ENCODE assay signal across 27 mouse cellular contexts in genomic region chr13:75859264-75859844, GRCm38 (mm10). TPM values are rescaled to one million over a fixed set of nuclear protein-coding genes. Genes with fewer than 3 reads are reported as not detected.
DNase-seq lines count a peak whose midpoint lies in the region; ATAC-seq and TF ChIP-seq lines count a peak whose summit lies in the region.
"Had no signal": no experiment of that assay in that cellular context is flagged by ENCODE, and none has a peak within 500 bp of the region (broad histone marks: within the 10 kb centered on the region; RNA-seq: fewer than 3 reads in every experiment).

No protein-coding gene starts in this region.

- peak overlapping the region; percentile 68 for H3K27ac ChIP-seq in intestine, postnatal 0 days (ENCODE audit: low read depth, low read length)
- H3K27ac ChIP-seq in intestine, embryonic 15.5 days = no peak overlapping the region
- no peak overlapping the region for H3K27ac ChIP-seq in liver, adult 2 months (replicated peaks; ENCODE audit: insufficient read depth, low read depth, low read length)
- H3K27ac ChIP-seq in liver, embryonic 12.5 days = no peak overlapping the region
- no peak overlapping the region for H3K27ac ChIP-seq in stomach, postnatal 0 days (replicated peaks)
- no peak overlapping the region for H3K27ac ChIP-seq in hindbrain, embryonic 11.5 days (ENCODE audit: low read depth, low read length)
- H3K27ac ChIP-seq: embryonic facial prominence, embryonic 13.5 days; embryonic facial prominence, embryonic 15.5 days; forebrain, embryonic 10.5 days; forebrain, embryonic 12.5 days had no signal

- no peak overlapping the region for H3K9ac ChIP-seq in intestine, postnatal 0 days (ENCODE audit: low read depth, low read length)
- no peak overlapping the region for H3K9ac ChIP-seq in intestine, embryonic 15.5 days
- no peak overlapping the region for H3K9ac ChIP-seq in liver, adult 2 months (ENCODE audit: low read depth, low read length)
- no peak overlapping the region for H3K9ac ChIP-seq in liver, embryonic 12.5 days
- no peak overlapping the region for H3K9ac ChIP-seq in stomach, postnatal 0 days (ENCODE audit: low read length)
- no peak overlapping the region for H3K9ac ChIP-seq in hindbrain, embryonic 11.5 days (ENCODE audit: low read depth, low read length)
- H3K9ac ChIP-seq: embryonic facial prominence, embryonic 13.5 days; embryonic facial prominence, embryonic 15.5 days; forebrain, embryonic 12.5 days; forebrain, postnatal 0 days had no signal

- no peaks in the 10 kb centered on the region for H3K4me1 ChIP-seq in intestine, postnatal 0 days (replicated peaks; ENCODE audit: control insufficient read depth, insufficient read depth, low read length)
- no peaks in the 10 kb centered on the region for H3K4me1 ChIP-seq in intestine, embryonic 15.5 days (replicated peaks)
- no peaks in the 10 kb centered on the region for H3K4me1 ChIP-seq in liver, adult 2 months (ENCODE audit: control insufficient read depth, insufficient read depth, low read length)
- H3K4me1 ChIP-seq in liver, embryonic 12.5 days = no peaks in the 10 kb centered on the region
- H3K4me1 ChIP-seq in stomach, postnatal 0 days (replicated peaks; ENCODE audit: control insufficient read depth, insufficient read depth) = no peaks in the 10 kb centered on the region
- no peaks in the 10 kb centered on the region for H3K4me1 ChIP-seq in hindbrain, embryonic 11.5 days (replicated peaks; ENCODE audit: control insufficient read depth, insufficient read depth, low read length)
- H3K4me1 ChIP-seq: embryonic facial prominence, embryonic 13.5 days; embryonic facial prominence, embryonic 15.5 days; forebrain, embryonic 10.5 days; forebrain, embryonic 12.5 days had no signal

- H3K4me3 ChIP-seq in intestine, postnatal 0 days (ENCODE audit: low read depth, low read length) = no peak overlapping the region
- H3K4me3 ChIP-seq in intestine, embryonic 15.5 days (replicated peaks) = no peak overlapping the region
- no peak overlapping the region for H3K4me3 ChIP-seq in liver, adult 2 months (ENCODE audit: insufficient read depth, low read depth, low read length)
- H3K4me3 ChIP-seq in liver, embryonic 12.5 days = no peak overlapping the region
- no peak overlapping the region for H3K4me3 ChIP-seq in stomach, postnatal 0 days (ENCODE audit: low read depth, low read length)
- H3K4me3 ChIP-seq in hindbrain, embryonic 11.5 days (ENCODE audit: low read depth, low read length) = no peak overlapping the region
- H3K4me3 ChIP-seq: embryonic facial prominence, embryonic 13.5 days; embryonic facial prominence, embryonic 15.5 days; erythroblast, embryonic 14.5 days; forebrain, embryonic 10.5 days; forebrain, embryonic 12.5 days had no signal

- no peak overlapping the region for H3K4me2 ChIP-seq in intestine, postnatal 0 days (replicated peaks; ENCODE audit: low read depth)
- no peak overlapping the region for H3K4me2 ChIP-seq in intestine, embryonic 15.5 days (replicated peaks)
- H3K4me2 ChIP-seq in liver, embryonic 12.5 days = no peak overlapping the region
- no peak overlapping the region for H3K4me2 ChIP-seq in stomach, postnatal 0 days (replicated peaks; ENCODE audit: low read depth)
- H3K4me2 ChIP-seq in hindbrain, embryonic 11.5 days (replicated peaks; ENCODE audit: low read depth, low read length) = no peak overlapping the region
- H3K4me2 ChIP-seq: embryonic facial prominence, embryonic 13.5 days; embryonic facial prominence, embryonic 15.5 days; forebrain, embryonic 12.5 days had no signal

- no peak for TF ChIP-seq CTCF in intestine, postnatal 0 days (IDR thresholded peaks at IDR 0.05; ENCODE audit: low read depth)
- TF ChIP-seq CTCF in liver, adult 2 months (IDR thresholded peaks at IDR 0.05; ENCODE audit: low read depth, low read length) = no peak
- TF ChIP-seq CTCF in stomach, postnatal 0 days (IDR thresholded peaks at IDR 0.05; ENCODE audit: low read depth) = no peak

- peak; percentile 18 for DNase-seq in liver, adult 2 months (ENCODE audit: extremely low read depth, low read depth, low spot score)
- DNase-seq in stomach, postnatal 0 days (ENCODE audit: low spot score) = no peak
- DNase-seq in hindbrain, embryonic 11.5 days (ENCODE audit: low spot score) = no peak
- DNase-seq: adrenal gland, adult 2 months; adrenal gland, postnatal 10 days; adrenal gland, postnatal 25 days; B cell, adult 2 months; cerebellum, adult 11 months; cerebellum, adult 18-20 months; cerebellum, adult 8-10 months; cerebellum, adult 9-11 months; cerebellum, postnatal 14 days; cerebellum, postnatal 36 days; embryo, embryonic 11 days; forebrain, postnatal 0 days had no signal

- peak; percentile 96 for ATAC-seq in intestine, postnatal 0 days
- no peak for ATAC-seq in intestine, embryonic 15.5 days
- no peak for ATAC-seq in liver, embryonic 12.5 days
- ATAC-seq in stomach, postnatal 0 days (ENCODE audit: low FRiP score, low TSS enrichment) = peak; percentile 26; the same call in 1 of the 2 replicates
- no peak for ATAC-seq in hindbrain, embryonic 11.5 days (ENCODE audit: low FRiP score)
- ATAC-seq: CD4-positive, CD25-positive, alpha-beta regulatory T cell, adult 4 months; forebrain, embryonic 14.5 days; forebrain, postnatal 0 days had no signal

- no peaks in the 10 kb centered on the region for H3K27me3 ChIP-seq in intestine, postnatal 0 days (replicated peaks; ENCODE audit: control insufficient read depth, insufficient read depth, low read length)
- no peaks in the 10 kb centered on the region for H3K27me3 ChIP-seq in intestine, embryonic 15.5 days (replicated peaks)
- no peaks in the 10 kb centered on the region for H3K27me3 ChIP-seq in liver, adult 2 months (ENCODE audit: control insufficient read depth, insufficient read depth, low read length)
- H3K27me3 ChIP-seq in liver, embryonic 12.5 days (replicated peaks) = no peaks in the 10 kb centered on the region
- no peaks in the 10 kb centered on the region for H3K27me3 ChIP-seq in stomach, postnatal 0 days (ENCODE audit: control insufficient read depth, insufficient read depth, low read length)
- no peaks in the 10 kb centered on the region for H3K27me3 ChIP-seq in hindbrain, embryonic 11.5 days (ENCODE audit: control insufficient read depth, insufficient read depth, low read length)
- H3K27me3 ChIP-seq: CH12.LX; embryonic facial prominence, embryonic 13.5 days; embryonic facial prominence, embryonic 15.5 days; forebrain, embryonic 12.5 days had no signal

- H3K9me3 ChIP-seq in intestine, postnatal 0 days (ENCODE audit: control insufficient read depth) = no peaks in the 10 kb centered on the region
- H3K9me3 ChIP-seq in intestine, embryonic 15.5 days = no peaks in the 10 kb centered on the region
- no peaks in the 10 kb centered on the region for H3K9me3 ChIP-seq in liver, embryonic 12.5 days (replicated peaks)
- no peaks in the 10 kb centered on the region for H3K9me3 ChIP-seq in stomach, postnatal 0 days (ENCODE audit: control insufficient read depth, low read length)
- H3K9me3 ChIP-seq in hindbrain, embryonic 11.5 days (ENCODE audit: control insufficient read depth, low read length) = no peaks in the 10 kb centered on the region
- H3K9me3 ChIP-seq: embryonic facial prominence, embryonic 15.5 days; forebrain, embryonic 12.5 days; G1E had no signal

- WGBS in intestine, postnatal 0 days = 46% methylated on average over 1 of the region's 1 CpGs
- 75% methylated on average over 1 of the region's 1 CpGs for WGBS in intestine, embryonic 15.5 days
- 10% methylated on average over 1 of the region's 1 CpGs for WGBS in liver, adult 2 months
- WGBS in liver, embryonic 12.5 days (ENCODE audit: insufficient replicate concordance) = 43% methylated on average over 1 of the region's 1 CpGs
- WGBS in stomach, postnatal 0 days = 65% methylated on average over 1 of the region's 1 CpGs
- WGBS in hindbrain, embryonic 11.5 days = 78% methylated on average over 1 of the region's 1 CpGs

- TF ChIP-seq EP300 in stomach, postnatal 0 days (optimal IDR thresholded peaks at IDR 0.05) = no peak

- no peaks in the 10 kb centered on the region for H3K36me3 ChIP-seq in intestine, postnatal 0 days (ENCODE audit: control insufficient read depth, insufficient read depth)
- H3K36me3 ChIP-seq in intestine, embryonic 15.5 days = no peaks in the 10 kb centered on the region
- no peaks in the 10 kb centered on the region for H3K36me3 ChIP-seq in liver, adult 2 months (ENCODE audit: control insufficient read depth, insufficient read depth, low read length)
- H3K36me3 ChIP-seq in liver, embryonic 12.5 days = no peaks in the 10 kb centered on the region
- H3K36me3 ChIP-seq in stomach, postnatal 0 days (ENCODE audit: control insufficient read depth, insufficient read depth, low read length) = no peaks in the 10 kb centered on the region
- no peaks in the 10 kb centered on the region for H3K36me3 ChIP-seq in hindbrain, embryonic 11.5 days (ENCODE audit: control insufficient read depth, insufficient read depth, low read length)
- H3K36me3 ChIP-seq: embryonic facial prominence, embryonic 13.5 days; embryonic facial prominence, embryonic 15.5 days; forebrain, embryonic 12.5 days; G1E had no signal

- H3K79me2 ChIP-seq in liver, adult 2 months (ENCODE audit: control insufficient read depth, insufficient read depth, low read length) = no peaks in the 10 kb centered on the region

- no peak for TF ChIP-seq POLR2A in liver, adult 2 months (IDR thresholded peaks at IDR 0.05; ENCODE audit: extremely low read depth, insufficient read depth, low read length)

RNA-seq across cellular contexts. Expression of gene Glrx, which starts 19.7 kb away (rescaled TPM):
- 609 and 611 TPM in 2 replicates for polyA plus RNA-seq in intestine, postnatal 0 days (2015; fragmentation: Nextera tagmentation; extraction: Ambion mirVana)
- polyA plus RNA-seq in intestine, embryonic 15.5 days (2015; fragmentation: Nextera tagmentation; extraction: Ambion mirVana) = 158 and 160 TPM in 2 replicates
- total RNA-seq in liver, adult 2 months (2014; rRNA removed) = 63.6 and 86.8 TPM in 2 replicates
- polyA plus RNA-seq in liver, adult 2 months (2012; rRNA removed) = 41.4 and 59.6 TPM in 2 replicates
- 21.6 and 23.0 TPM in 2 replicates for polyA plus RNA-seq in liver, embryonic 12.5 days (2016; fragmentation: Nextera tagmentation; extraction: Ambion mirVana)
- 416 and 426 TPM in 2 replicates for polyA plus RNA-seq in stomach, postnatal 0 days (2015; fragmentation: Nextera tagmentation; extraction: Ambion mirVana)
- polyA plus RNA-seq in hindbrain, embryonic 11.5 days (2014; fragmentation: Nextera tagmentation; extraction: Ambion mirVana) = 36.5 and 42.2 TPM in 2 replicates

Comparison
In these comparisons a context has a peak if more than half of its experiments do, and no peak if none do; other contexts are left out.
1. ATAC-seq: peak in intestine, postnatal 0 days (single experiment) and stomach, postnatal 0 days (single experiment); none in intestine, embryonic 15.5 days (single experiment), liver, embryonic 12.5 days (single experiment) and hindbrain, embryonic 11.5 days (single experiment).